Mouse (Mus musculus): Measurements from ENCODE around the gene Epp13.

DNA sequence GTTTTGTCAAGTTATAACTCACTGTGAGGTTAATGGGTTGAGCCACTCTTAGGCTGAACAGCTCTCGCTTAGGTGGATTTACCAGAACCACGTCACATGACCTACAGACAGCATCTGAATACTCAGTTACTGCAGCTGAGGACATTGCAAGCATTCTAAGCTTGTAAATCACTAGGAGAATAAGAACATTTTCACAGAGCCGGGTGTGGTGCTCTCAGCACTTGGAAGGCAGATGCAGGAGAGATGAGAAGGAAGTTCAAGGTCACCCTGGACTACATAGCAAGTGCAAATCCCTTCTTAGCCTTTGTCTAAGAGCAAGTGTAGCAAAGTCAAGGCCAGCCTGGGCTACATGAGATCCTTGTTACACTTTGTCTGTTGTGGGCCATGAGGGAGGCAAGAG lies 48.3 kb upstream of the Epp13 start:
- TF ChIP-seq CTCF (IDR thresholded peaks at IDR 0.05; ENCODE audit: borderline replicate concordance, insufficient read depth, low read length) (no peak), POLR2A (IDR thresholded peaks at IDR 0.05; ENCODE audit: low read depth, low read length) (no peak)
